Mouse (Mus musculus) E14TG2a.4 (cell line): ENCODE data around the gene Iqcb1.

Experiments used
- CTCF ChIP-seq: conservative IDR thresholded peaks from 2 replicates; pipeline ENCODE4 v1.5.1; 2014; ENCODE audit warnings: low read length
- NANOG ChIP-seq: IDR thresholded peaks from 2 replicates; pipeline ENCODE4 v1.6.1; 2014; ENCODE audit warnings: borderline replicate concordance, low read length, mixed read lengths

- no peak for TF ChIP-seq NANOG
- peak; percentile 49 for TF ChIP-seq CTCF
These were observed 25.8 kb upstream of the Iqcb1 start for GRCm38 (mm10) chr16:36802361-36802760.
